Mouse (Mus musculus): ENCODE measurements around the gene Hmg20a. TPM values are rescaled to one million over a fixed set of nuclear protein-coding genes. Genes with fewer than 3 reads are reported as not detected.

Gene Hmg20a
- polyA plus RNA-seq, 1 experiment = 40.3 TPM

GRCm38 (mm10) chr9:56501721-56502542 lies 83.5 kb downstream of the Hmg20a start:
- H3K4me3 ChIP-seq (ENCODE audit: insufficient read depth, low read length) = no peak overlapping the region
- H3K27ac ChIP-seq (ENCODE audit: insufficient read depth, low read depth, low read length) = no peak overlapping the region
- H3K4me1 ChIP-seq (ENCODE audit: control insufficient read depth, insufficient read depth, low read length) = peaks cover 28% of the 10 kb centered on the region
- TF ChIP-seq POLR2A (IDR thresholded peaks at IDR 0.05; ENCODE audit: borderline replicate concordance, low read depth, low read length) (no peak), CTCF (IDR thresholded peaks at IDR 0.05; ENCODE audit: low read depth, low read length) (no peak)

- TF ChIP-seq CTCF (IDR thresholded peaks at IDR 0.05; ENCODE audit: low read depth, low read length) = no peak
- no peak for TF ChIP-seq POLR2A (IDR thresholded peaks at IDR 0.05; ENCODE audit: borderline replicate concordance, low read depth, low read length)
- Histone ChIP-seq H3K27ac (ENCODE audit: insufficient read depth, low read depth, low read length) (no peak overlapping the region), H3K4me1 (ENCODE audit: control insufficient read depth, insufficient read depth, low read length) (peaks cover 24% of the 10 kb centered on the region), H3K4me3 (ENCODE audit: insufficient read depth, low read length) (no peak overlapping the region)
Measured at GRCm38 (mm10) chr9:56502543-56502971, 84.1 kb downstream of the Hmg20a start.

GRCm38 (mm10) chr9:56503621-56504500 lies 85.5 kb downstream of the Hmg20a start:
- Histone ChIP-seq H3K27ac (ENCODE audit: insufficient read depth, low read depth, low read length) (no peak overlapping the region), H3K4me1 (ENCODE audit: control insufficient read depth, insufficient read depth, low read length) (peaks cover 23% of the 10 kb centered on the region), H3K4me3 (ENCODE audit: insufficient read depth, low read length) (no peak overlapping the region)
- TF ChIP-seq CTCF (IDR thresholded peaks at IDR 0.05; ENCODE audit: low read depth, low read length) (no peak), POLR2A (IDR thresholded peaks at IDR 0.05; ENCODE audit: borderline replicate concordance, low read depth, low read length) (no peak)

- H3K4me1 ChIP-seq (ENCODE audit: control insufficient read depth, insufficient read depth, low read length) = peaks cover 24% of the 10 kb centered on the region
- H3K4me3 ChIP-seq (ENCODE audit: insufficient read depth, low read length) = no peak overlapping the region
- H3K27ac ChIP-seq (ENCODE audit: insufficient read depth, low read depth, low read length) = no peak overlapping the region
- TF ChIP-seq CTCF (IDR thresholded peaks at IDR 0.05; ENCODE audit: low read depth, low read length) = no peak
- no peak for TF ChIP-seq POLR2A (IDR thresholded peaks at IDR 0.05; ENCODE audit: borderline replicate concordance, low read depth, low read length)
Measured at GRCm38 (mm10) chr9:56504511-56504910, 86.1 kb downstream of the Hmg20a start.

GRCm38 (mm10) chr9:56505083-56505792 lies 86.8 kb downstream of the Hmg20a start:
- no peak for TF ChIP-seq POLR2A (IDR thresholded peaks at IDR 0.05; ENCODE audit: borderline replicate concordance, low read depth, low read length)
- TF ChIP-seq CTCF (IDR thresholded peaks at IDR 0.05; ENCODE audit: low read depth, low read length) = no peak
- H3K4me1 ChIP-seq (ENCODE audit: control insufficient read depth, insufficient read depth, low read length) = peaks cover 24% of the 10 kb centered on the region
- no peak overlapping the region for H3K27ac ChIP-seq (ENCODE audit: insufficient read depth, low read depth, low read length)
- peak overlapping the region; percentile 60; the same call in 1 of the 2 replicates for H3K4me3 ChIP-seq (ENCODE audit: insufficient read depth, low read length)

GRCm38 (mm10) chr9:56505793-56506755 lies 87.7 kb downstream of the Hmg20a start:
- TF ChIP-seq CTCF (IDR thresholded peaks at IDR 0.05; ENCODE audit: low read depth, low read length) (peak; percentile 82), POLR2A (IDR thresholded peaks at IDR 0.05; ENCODE audit: borderline replicate concordance, low read depth, low read length) (no peak)
- H3K4me1 ChIP-seq (ENCODE audit: control insufficient read depth, insufficient read depth, low read length) = peaks cover 24% of the 10 kb centered on the region
- H3K27ac ChIP-seq (ENCODE audit: insufficient read depth, low read depth, low read length) = peak overlapping the region; percentile 90
- H3K4me3 ChIP-seq (ENCODE audit: insufficient read depth, low read length) = peak overlapping the region; percentile 60

- peak overlapping the region; percentile 90 for H3K27ac ChIP-seq (ENCODE audit: insufficient read depth, low read depth, low read length)
- peaks cover 24% of the 10 kb centered on the region for H3K4me1 ChIP-seq (ENCODE audit: control insufficient read depth, insufficient read depth, low read length)
- H3K4me3 ChIP-seq (ENCODE audit: insufficient read depth, low read length) = peak overlapping the region; percentile 60
- TF ChIP-seq CTCF (IDR thresholded peaks at IDR 0.05; ENCODE audit: low read depth, low read length) (no peak), POLR2A (IDR thresholded peaks at IDR 0.05; ENCODE audit: borderline replicate concordance, low read depth, low read length) (no peak)
Measured at GRCm38 (mm10) chr9:56506931-56507681, 88.7 kb downstream of the Hmg20a start.

- TF ChIP-seq POLR2A (IDR thresholded peaks at IDR 0.05; ENCODE audit: borderline replicate concordance, low read depth, low read length) (no peak), CTCF (IDR thresholded peaks at IDR 0.05; ENCODE audit: low read depth, low read length) (no peak)
- Histone ChIP-seq H3K4me3 (ENCODE audit: insufficient read depth, low read length) (peak overlapping the region; percentile 60), H3K4me1 (ENCODE audit: control insufficient read depth, insufficient read depth, low read length) (peaks cover 24% of the 10 kb centered on the region), H3K27ac (ENCODE audit: insufficient read depth, low read depth, low read length) (peak overlapping the region; percentile 90)
Measured at GRCm38 (mm10) chr9:56507682-56508061, 89.3 kb downstream of the Hmg20a start.

All from bone marrow macrophage, adult 2 months (primary cell).